Mouse (Mus musculus): ENCODE data around the gene F2r.

GRCm38 (mm10) chr13:95643740-95644139 lies 25.5 kb upstream of the F2r start:
- TF ChIP-seq CTCF (IDR thresholded peaks at IDR 0.05), result no peak
- TF ChIP-seq EP300 (IDR thresholded peaks at IDR 0.05), result no peak

Data from lung, postnatal 0 days (tissue).